Mouse (Mus musculus) megakaryocyte, embryonic 14.5 days (primary cell): ENCODE results near the gene Tmem37.

Experiments
- FLI1 ChIP-seq: IDR thresholded peaks from 2 replicates; pipeline ENCODE4 v1.6.1; 2012; ENCODE audit warnings: low read length, inconsistent platforms, mixed read lengths
- GATA1 ChIP-seq: IDR thresholded peaks from 3 replicates; pipeline ENCODE4 v1.6.1; 2012; ENCODE audit warnings: mixed read lengths, low read length, inconsistent platforms, borderline replicate concordance

DNA sequence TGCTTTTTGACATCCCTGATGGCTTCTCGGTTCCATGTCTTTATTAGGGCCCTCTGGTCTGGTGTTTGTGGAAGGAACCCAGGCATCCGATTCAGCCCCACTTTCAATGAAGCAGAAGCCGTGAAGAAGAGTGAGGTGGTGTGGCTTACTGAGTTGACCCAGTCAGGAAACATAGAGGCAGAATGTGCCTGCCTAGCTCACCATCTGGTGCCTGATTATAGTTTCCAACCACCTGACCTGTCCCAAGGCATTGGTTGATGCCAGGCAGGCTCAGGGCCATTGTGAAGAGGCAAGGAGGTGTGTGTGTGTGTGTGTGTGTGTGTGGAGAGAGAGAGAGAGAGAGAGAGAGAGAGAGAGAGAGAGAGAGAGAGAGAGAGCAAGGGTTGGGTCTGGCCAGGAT, 43.4 kb downstream of the Tmem37 start:
- TF ChIP-seq GATA1, result no peak
- no peak for TF ChIP-seq FLI1
